Mouse (Mus musculus): ENCODE results near the gene Stap2. TPM values are rescaled to one million over a fixed set of nuclear protein-coding genes. Genes with fewer than 3 reads are reported as not detected.

The Stap2 gene
- polyA plus RNA-seq, 1 experiment from 2014 or later: 1.8 TPM

GRCm38 (mm10) chr17:56024476-56024875 is 19.1 kb upstream of the Stap2 start:
- no peaks in the 10 kb centered on the region for H3K9me3 ChIP-seq (replicated peaks)
- no peak overlapping the region for H3K27ac ChIP-seq
- DNase-seq (no peak), ATAC-seq (ENCODE audit: low read depth) (no peak)
- H3K27me3 ChIP-seq: no peaks in the 10 kb centered on the region
- H3K4me3 ChIP-seq (replicated peaks): no peak overlapping the region
- peaks cover 63% of the 10 kb centered on the region for H3K36me3 ChIP-seq
- H3K9ac ChIP-seq: no peak overlapping the region
- 63% methylated on average over 2 of the region's 2 CpGs for WGBS (ENCODE audit: insufficient replicate concordance)
- H3K4me2 ChIP-seq: no peak overlapping the region
- H3K4me1 ChIP-seq (replicated peaks): peaks cover 76% of the 10 kb centered on the region

DNA sequence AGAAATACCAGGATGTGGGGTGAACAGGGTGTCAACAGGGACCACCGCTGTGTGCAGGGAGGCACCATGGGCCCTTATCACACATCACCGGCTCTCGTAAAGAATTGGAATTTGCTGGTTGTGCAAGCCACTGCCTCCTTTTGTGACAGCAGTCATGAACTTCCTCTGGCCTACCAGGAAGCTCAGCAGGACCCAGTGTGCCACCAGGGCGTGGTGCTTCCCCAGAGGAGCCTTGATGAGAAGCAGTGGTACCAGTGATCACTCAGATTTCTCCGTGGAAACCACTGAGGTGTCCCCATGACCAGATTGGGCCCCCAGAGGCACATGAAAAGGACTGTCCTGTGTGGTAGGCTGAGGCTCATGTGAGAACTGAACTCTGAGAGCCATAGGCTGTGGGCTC is 18.0 kb upstream of the Stap2 start:
- Histone ChIP-seq H3K9ac (no peak overlapping the region), H3K27ac (no peak overlapping the region), H3K9me3 (replicated peaks) (no peaks in the 10 kb centered on the region), H3K27me3 (no peaks in the 10 kb centered on the region), H3K4me2 (no peak overlapping the region), H3K4me3 (replicated peaks) (no peak overlapping the region), H3K4me1 (replicated peaks) (peaks cover 68% of the 10 kb centered on the region), H3K36me3 (peaks cover 63% of the 10 kb centered on the region)
- ATAC-seq (ENCODE audit: low read depth): 0 out of 2 replicates have a peak, but pooled peaks have one; percentile 11
- no peak for DNase-seq
- 40% methylated on average over 5 of the region's 5 CpGs for WGBS (ENCODE audit: insufficient replicate concordance)

DNA sequence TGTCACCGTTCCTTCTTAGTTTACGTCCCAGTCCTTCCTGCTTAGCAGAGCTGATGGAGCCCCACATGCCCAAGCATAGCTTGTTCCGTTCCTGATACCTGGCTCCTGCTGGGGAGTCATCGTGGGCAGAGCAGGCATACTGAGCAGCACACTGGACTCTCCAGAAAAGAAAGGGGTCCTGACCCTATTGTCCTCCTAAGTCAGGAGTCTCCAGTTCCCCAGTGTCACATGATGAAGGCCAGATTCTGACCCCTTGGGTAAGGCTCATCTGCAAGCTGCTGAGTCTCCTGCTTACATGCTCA is 17.6 kb upstream of the Stap2 start:
- H3K9ac ChIP-seq: no peak overlapping the region
- no peaks in the 10 kb centered on the region for H3K9me3 ChIP-seq (replicated peaks)
- ATAC-seq (ENCODE audit: low read depth) (no peak), DNase-seq (no peak)
- no peak overlapping the region for H3K4me3 ChIP-seq (replicated peaks)
- no peak overlapping the region for H3K27ac ChIP-seq
- no peaks in the 10 kb centered on the region for H3K27me3 ChIP-seq
- WGBS (ENCODE audit: insufficient replicate concordance): 82% methylated on average over 4 of the region's 4 CpGs
- peaks cover 63% of the 10 kb centered on the region for H3K4me1 ChIP-seq (replicated peaks)
- H3K36me3 ChIP-seq: peaks cover 63% of the 10 kb centered on the region
- H3K4me2 ChIP-seq: no peak overlapping the region

GRCm38 (mm10) chr17:56022131-56022988 is 17.0 kb upstream of the Stap2 start:
- WGBS (ENCODE audit: insufficient replicate concordance): 63% methylated on average over 2 of the region's 2 CpGs
- H3K27ac ChIP-seq: peak overlapping the region; percentile 40; the same call in 1 of the 2 replicates
- no peaks in the 10 kb centered on the region for H3K9me3 ChIP-seq (replicated peaks)
- ATAC-seq (ENCODE audit: low read depth) (no peak), DNase-seq (no peak)
- no peak overlapping the region for H3K4me2 ChIP-seq
- peaks cover 63% of the 10 kb centered on the region for H3K36me3 ChIP-seq
- H3K27me3 ChIP-seq: no peaks in the 10 kb centered on the region
- H3K4me3 ChIP-seq (replicated peaks): no peak overlapping the region
- H3K4me1 ChIP-seq (replicated peaks): peaks cover 58% of the 10 kb centered on the region
- H3K9ac ChIP-seq: no peak overlapping the region

- Histone ChIP-seq H3K9ac (no peak overlapping the region), H3K4me1 (replicated peaks) (peaks cover 49% of the 10 kb centered on the region), H3K27ac (no peak overlapping the region), H3K4me2 (no peak overlapping the region), H3K27me3 (no peaks in the 10 kb centered on the region), H3K36me3 (peaks cover 64% of the 10 kb centered on the region), H3K4me3 (replicated peaks) (no peak overlapping the region), H3K9me3 (replicated peaks) (no peaks in the 10 kb centered on the region)
- DNase-seq (no peak), ATAC-seq (ENCODE audit: low read depth) (no peak)
- 71% methylated on average over 4 of the region's 4 CpGs for WGBS (ENCODE audit: insufficient replicate concordance)
These were observed 16.0 kb upstream of the Stap2 start for GRCm38 (mm10) chr17:56021161-56021910.

DNA sequence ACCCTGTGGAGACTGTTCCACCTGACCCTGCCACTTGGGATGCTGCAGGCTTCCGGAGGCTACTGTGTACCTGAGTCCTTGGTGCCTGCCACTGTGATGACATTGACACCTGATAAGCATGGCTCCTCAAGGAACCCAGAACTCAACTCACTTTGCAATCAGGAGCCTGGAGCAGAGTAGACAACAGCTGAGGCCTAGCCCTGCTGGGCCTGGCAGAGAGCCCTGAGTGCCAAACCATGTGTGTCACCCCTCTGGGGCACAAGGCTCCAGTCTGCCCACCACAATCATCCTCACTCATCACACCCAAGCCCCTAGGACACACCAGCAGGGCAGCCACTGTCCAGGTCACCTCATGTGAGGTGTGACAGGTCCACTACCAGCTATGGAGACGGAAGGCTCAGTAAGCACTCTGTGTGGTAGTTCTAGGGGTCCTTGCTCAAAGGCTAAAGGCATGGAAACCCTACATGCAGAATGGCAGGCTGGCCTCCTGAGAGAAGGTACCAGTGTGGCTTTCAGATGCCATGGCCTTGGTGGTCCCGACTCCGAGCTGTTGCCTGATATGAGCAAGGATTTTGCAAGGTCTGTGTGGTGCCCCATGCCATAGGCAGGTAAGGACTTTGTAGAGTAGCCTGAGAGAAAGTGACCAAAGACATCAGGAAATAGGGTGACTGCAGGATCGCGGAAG is 15.2 kb upstream of the Stap2 start:
- peaks cover 42% of the 10 kb centered on the region for H3K4me1 ChIP-seq (replicated peaks)
- DNase-seq (no peak), ATAC-seq (ENCODE audit: low read depth) (no peak)
- H3K4me3 ChIP-seq (replicated peaks): no peak overlapping the region
- no peak overlapping the region for H3K9ac ChIP-seq
- H3K9me3 ChIP-seq (replicated peaks): no peaks in the 10 kb centered on the region
- WGBS (ENCODE audit: insufficient replicate concordance): 86% methylated on average over 6 of the region's 6 CpGs
- no peak overlapping the region for H3K4me2 ChIP-seq
- no peaks in the 10 kb centered on the region for H3K27me3 ChIP-seq
- H3K27ac ChIP-seq: no peak overlapping the region
- H3K36me3 ChIP-seq: peaks cover 72% of the 10 kb centered on the region

GRCm38 (mm10) chr17:56018347-56019131 is 13.2 kb upstream of the Stap2 start:
- Histone ChIP-seq H3K36me3 (peaks cover 74% of the 10 kb centered on the region), H3K4me1 (replicated peaks) (peaks cover 23% of the 10 kb centered on the region), H3K27me3 (no peaks in the 10 kb centered on the region), H3K4me2 (no peak overlapping the region), H3K4me3 (replicated peaks) (no peak overlapping the region), H3K9me3 (replicated peaks) (no peaks in the 10 kb centered on the region), H3K27ac (no peak overlapping the region), H3K9ac (no peak overlapping the region)
- ATAC-seq (ENCODE audit: low read depth) (peak; percentile 18; the same call in 1 of the 2 replicates), DNase-seq (no peak)
- WGBS (ENCODE audit: insufficient replicate concordance): 74% methylated on average over 20 of the region's 20 CpGs

- ATAC-seq (ENCODE audit: low read depth) (no peak), DNase-seq (no peak)
These were observed 12.5 kb upstream of the Stap2 start for GRCm38 (mm10) chr17:56017848-56018247.

DNA sequence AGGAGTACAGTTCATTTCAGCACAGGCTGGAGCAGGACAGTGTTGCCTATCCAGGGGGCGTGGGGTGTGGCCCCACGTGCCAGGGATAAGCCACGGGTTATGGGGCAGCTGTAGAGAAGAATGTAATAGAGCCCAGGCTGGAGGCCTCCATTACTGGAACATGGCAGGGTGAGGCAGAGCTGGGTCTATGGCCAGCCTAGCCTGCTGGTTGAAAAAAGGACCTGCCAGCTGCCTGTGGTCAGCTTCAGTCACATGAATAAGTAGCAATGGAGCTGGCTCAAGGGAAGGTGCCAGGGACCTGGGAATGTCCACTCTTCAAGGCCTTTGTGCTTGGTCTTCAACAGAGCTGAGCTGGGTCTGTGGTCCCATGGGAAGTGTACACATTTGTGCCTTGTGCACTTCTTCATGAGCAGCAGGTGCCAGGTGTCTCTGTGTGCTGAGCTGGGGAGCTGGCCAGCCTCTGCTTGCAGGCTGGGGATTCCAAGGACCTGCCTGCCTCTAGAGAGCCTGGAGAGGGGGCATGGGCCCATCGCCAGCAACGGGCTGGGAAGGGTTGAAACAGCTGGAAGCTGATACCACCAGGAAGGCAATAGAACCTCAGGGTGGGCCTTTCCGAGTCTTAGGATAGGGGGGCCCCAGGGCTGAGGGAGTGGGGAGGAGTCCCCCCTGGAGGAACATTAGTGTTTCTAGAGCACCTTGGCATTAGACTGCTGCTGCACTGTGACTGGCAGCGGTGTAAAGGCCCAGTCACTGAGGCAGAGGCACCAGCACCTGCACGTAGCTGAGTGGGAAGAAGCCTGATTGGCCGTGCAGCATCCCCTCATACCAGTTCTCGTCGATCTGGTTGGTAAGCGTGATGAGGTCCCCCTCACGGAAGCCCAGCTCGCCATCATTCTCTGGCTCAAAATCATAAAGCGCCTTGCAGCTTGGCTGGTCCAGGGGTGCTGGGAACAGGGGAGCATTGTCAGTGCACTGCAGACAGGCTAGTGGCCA is 11.7 kb upstream of the Stap2 start:
- Histone ChIP-seq H3K4me2 (no peak overlapping the region), H3K36me3 (peaks cover 66% of the 10 kb centered on the region), H3K4me1 (replicated peaks) (peaks cover 8% of the 10 kb centered on the region), H3K9me3 (replicated peaks) (no peaks in the 10 kb centered on the region), H3K9ac (no peak overlapping the region), H3K27ac (no peak overlapping the region), H3K27me3 (no peaks in the 10 kb centered on the region), H3K4me3 (replicated peaks) (no peak overlapping the region)
- DNase-seq (no peak), ATAC-seq (ENCODE audit: low read depth) (no peak)
- WGBS (ENCODE audit: insufficient replicate concordance): 82% methylated on average over 15 of the region's 15 CpGs

More at GRCm38 (mm10) chr17:56017848-56018247, 12.5 kb upstream of the Stap2 start:
- no peak overlapping the region for H3K4me3 ChIP-seq (replicated peaks)
- no peak overlapping the region for H3K27ac ChIP-seq
- peaks cover 73% of the 10 kb centered on the region for H3K36me3 ChIP-seq
- no peaks in the 10 kb centered on the region for H3K27me3 ChIP-seq
- no peak overlapping the region for H3K4me2 ChIP-seq
- 95% methylated on average over 7 of the region's 7 CpGs for WGBS (ENCODE audit: insufficient replicate concordance)
- H3K9ac ChIP-seq: no peak overlapping the region
- no peaks in the 10 kb centered on the region for H3K9me3 ChIP-seq (replicated peaks)
- peaks cover 16% of the 10 kb centered on the region for H3K4me1 ChIP-seq (replicated peaks)

DNA sequence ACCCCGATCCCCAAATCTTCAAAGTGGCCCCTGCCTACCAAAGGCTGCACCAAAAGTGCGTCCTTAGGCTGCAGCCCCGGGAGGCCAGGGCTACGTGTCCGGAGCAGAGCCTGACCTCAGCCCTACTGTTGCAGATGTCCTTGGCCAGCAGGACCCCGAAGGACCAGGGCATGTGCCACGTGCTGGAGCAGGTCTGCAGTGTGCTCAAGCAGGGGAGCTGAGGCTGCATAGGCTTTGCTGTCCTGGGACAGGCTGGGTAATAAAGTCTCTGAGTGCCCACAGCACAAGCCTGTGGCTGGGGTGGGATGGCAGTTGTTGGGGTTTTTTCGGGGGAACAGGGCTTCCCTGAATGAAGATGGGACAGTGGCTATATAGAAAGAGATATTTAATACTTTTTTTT is 11.0 kb upstream of the Stap2 start:
- H3K36me3 ChIP-seq: peaks cover 66% of the 10 kb centered on the region
- WGBS (ENCODE audit: insufficient replicate concordance): 77% methylated on average over 8 of the region's 8 CpGs
- no peaks in the 10 kb centered on the region for H3K9me3 ChIP-seq (replicated peaks)
- no peak overlapping the region for H3K9ac ChIP-seq
- no peak overlapping the region for H3K4me2 ChIP-seq
- DNase-seq (no peak), ATAC-seq (ENCODE audit: low read depth) (no peak)
- H3K4me3 ChIP-seq (replicated peaks): no peak overlapping the region
- no peaks in the 10 kb centered on the region for H3K27me3 ChIP-seq
- no peak overlapping the region for H3K27ac ChIP-seq
- H3K4me1 ChIP-seq (replicated peaks): 0 out of 2 replicates have a peak, but pooled peaks cover 3% of the 10 kb centered on the region

Data from liver, embryonic 13.5 days (tissue).